Mouse (Mus musculus): ENCODE data around the gene Sertad1. TPM values are rescaled to one million over a fixed set of nuclear protein-coding genes. Genes with fewer than 3 reads are reported as not detected.
A peak's percentile ranks its signal among the peaks of the same experiment; 100 is the strongest.

The Sertad1 gene
- polyA plus RNA-seq, 1 experiment from 2014 or later: 41.6 TPM

DNA sequence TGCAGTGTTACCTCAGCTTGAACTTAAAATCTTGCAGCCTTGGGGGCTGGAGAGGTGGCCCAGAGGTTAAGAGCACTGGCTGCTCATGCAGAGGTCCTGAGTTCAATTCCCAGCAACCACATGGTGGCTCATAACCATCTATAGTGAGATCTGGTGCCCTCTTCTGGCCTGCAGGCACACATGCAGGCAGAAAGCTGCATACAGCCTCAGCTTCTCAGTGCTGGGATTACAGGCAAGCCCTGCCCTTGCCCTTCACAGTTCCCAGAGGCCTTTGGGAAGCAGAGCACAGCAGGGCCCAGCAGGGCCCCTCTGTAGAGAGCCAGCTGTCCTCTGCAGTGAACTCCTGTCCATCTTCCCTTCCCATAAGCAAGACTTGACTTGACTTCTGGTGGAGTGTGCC, 33.4 kb downstream of the Sertad1 start:
- TF ChIP-seq CTCF (IDR thresholded peaks at IDR 0.05; ENCODE audit: low read depth): peak; percentile 19; the same call in 1 of the 2 replicates
- no peak overlapping the region for H3K27ac ChIP-seq
- no peaks in the 10 kb centered on the region for H3K9me3 ChIP-seq (replicated peaks; ENCODE audit: low read length)
- no peak overlapping the region for H3K4me3 ChIP-seq (replicated peaks; ENCODE audit: low read depth, low read length)
- H3K9ac ChIP-seq (ENCODE audit: low read depth, low read length): no peak overlapping the region
- peaks cover 8% of the 10 kb centered on the region; the same call in 1 of the 2 replicates for H3K36me3 ChIP-seq (ENCODE audit: insufficient read depth, low read length)
- H3K4me1 ChIP-seq (replicated peaks; ENCODE audit: insufficient read depth, low read length): no peaks in the 10 kb centered on the region
- H3K4me2 ChIP-seq (ENCODE audit: low read length): no peak overlapping the region
- no peaks in the 10 kb centered on the region for H3K27me3 ChIP-seq (ENCODE audit: insufficient read depth, low read length)
- ATAC-seq (replicated peaks; ENCODE audit: low FRiP score, low read depth) (no peak), DNase-seq (ENCODE audit: low spot score) (no peak)

DNA sequence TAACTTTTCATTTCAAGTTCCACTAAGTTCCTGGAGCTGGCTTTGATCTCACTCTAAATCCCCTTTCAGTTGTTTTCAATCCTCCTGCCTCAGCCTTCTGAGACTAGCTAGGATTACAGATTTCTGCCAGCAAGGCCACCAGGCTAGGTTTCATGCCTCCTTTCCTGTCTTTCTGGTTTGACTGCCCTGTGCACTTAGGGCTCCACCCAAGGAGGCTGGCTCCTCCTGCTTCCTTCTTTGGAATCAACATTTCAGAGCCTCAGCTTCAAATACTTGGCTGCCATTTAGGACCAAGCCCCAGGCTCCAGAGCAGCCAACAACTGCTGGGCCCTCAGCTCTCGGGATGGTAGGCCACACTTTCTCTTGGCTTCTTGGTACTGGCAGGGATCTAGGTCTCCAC, 33.9 kb downstream of the Sertad1 start:
- Histone ChIP-seq H3K4me1 (replicated peaks; ENCODE audit: insufficient read depth, low read length) (no peaks in the 10 kb centered on the region), H3K4me2 (ENCODE audit: low read length) (no peak overlapping the region), H3K27me3 (ENCODE audit: insufficient read depth, low read length) (no peaks in the 10 kb centered on the region), H3K36me3 (ENCODE audit: insufficient read depth, low read length) (peaks cover 8% of the 10 kb centered on the region; the same call in 1 of the 2 replicates), H3K9me3 (replicated peaks; ENCODE audit: low read length) (no peaks in the 10 kb centered on the region), H3K27ac (no peak overlapping the region), H3K9ac (ENCODE audit: low read depth, low read length) (no peak overlapping the region), H3K4me3 (replicated peaks; ENCODE audit: low read depth, low read length) (no peak overlapping the region)
- DNase-seq (ENCODE audit: low spot score) (peak; percentile 16), ATAC-seq (replicated peaks; ENCODE audit: low FRiP score, low read depth) (no peak)
- WGBS: 62% methylated on average over 1 of the region's 1 CpGs
- TF ChIP-seq CTCF (IDR thresholded peaks at IDR 0.05; ENCODE audit: low read depth): no peak

DNA sequence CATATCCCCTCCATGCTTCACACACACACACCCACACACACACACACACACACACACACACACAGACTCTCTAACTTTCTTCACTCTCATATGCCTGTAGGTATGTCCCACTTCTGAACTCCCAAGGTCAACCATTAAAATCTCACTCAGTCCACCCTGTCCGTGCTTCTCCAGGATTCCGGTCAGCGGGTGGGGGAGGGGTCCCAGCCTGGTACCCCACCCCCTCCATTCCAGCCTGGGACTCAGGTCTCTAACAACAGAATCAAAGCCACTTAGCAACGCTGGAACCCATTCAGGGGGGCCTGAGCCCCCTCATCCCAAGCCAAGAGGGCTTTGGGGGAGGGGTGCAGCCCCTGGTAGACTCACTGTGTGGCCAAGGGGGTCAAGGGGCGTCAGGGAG, 36.3 kb downstream of the Sertad1 start, which contains the start of gene Hipk4:
TSS of gene Hipk4 (plus strand) at position 301 of the 400 bp plus-strand sequence.
- no peak for ATAC-seq (replicated peaks; ENCODE audit: low FRiP score, low read depth)
- WGBS: 51% methylated on average over 5 of the region's 5 CpGs
- no peak within 1 kb of the TSS for H3K27ac ChIP-seq
- no peak for DNase-seq (ENCODE audit: low spot score)
- no peaks in the 10 kb centered on the region for H3K4me1 ChIP-seq (replicated peaks; ENCODE audit: insufficient read depth, low read length)
- no peaks in the 10 kb centered on the region for H3K27me3 ChIP-seq (ENCODE audit: insufficient read depth, low read length)
- H3K4me3 ChIP-seq (replicated peaks; ENCODE audit: low read depth, low read length): no peak within 1 kb of the TSS
- H3K36me3 ChIP-seq (ENCODE audit: insufficient read depth, low read length): 0 out of 2 replicates have a peak, but pooled peaks cover 3% of the 10 kb centered on the region
- TF ChIP-seq CTCF (IDR thresholded peaks at IDR 0.05; ENCODE audit: low read depth): no peak
- H3K4me2 ChIP-seq (ENCODE audit: low read length): no peak within 1 kb of the TSS
- no peak within 1 kb of the TSS for H3K9ac ChIP-seq (ENCODE audit: low read depth, low read length)
- H3K9me3 ChIP-seq (replicated peaks; ENCODE audit: low read length): no peaks in the 10 kb centered on the region

DNA sequence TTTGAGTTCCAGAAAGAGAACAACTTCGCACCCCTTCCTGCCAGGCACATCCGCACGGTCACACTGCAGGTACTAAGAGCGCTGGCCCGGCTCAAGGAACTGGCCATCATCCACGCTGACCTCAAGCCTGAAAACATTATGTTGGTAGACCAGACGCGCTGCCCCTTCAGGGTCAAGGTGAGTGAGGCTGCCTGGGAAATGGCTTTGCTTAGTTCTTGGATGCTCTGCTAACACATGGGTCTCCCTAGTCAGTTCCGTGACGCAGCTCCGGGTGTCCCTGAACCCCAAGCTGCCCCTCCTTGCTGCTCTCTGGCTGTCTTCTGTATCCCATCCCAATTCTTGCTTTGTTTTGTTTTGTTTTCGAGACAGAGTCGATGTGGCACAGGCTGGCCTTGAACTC, 37.1 kb downstream of the Sertad1 start:
- Histone ChIP-seq H3K4me3 (replicated peaks; ENCODE audit: low read depth, low read length) (no peak overlapping the region), H3K27ac (no peak overlapping the region), H3K4me2 (ENCODE audit: low read length) (no peak overlapping the region), H3K9ac (ENCODE audit: low read depth, low read length) (no peak overlapping the region), H3K27me3 (ENCODE audit: insufficient read depth, low read length) (no peaks in the 10 kb centered on the region), H3K36me3 (ENCODE audit: insufficient read depth, low read length) (no peaks in the 10 kb centered on the region), H3K9me3 (replicated peaks; ENCODE audit: low read length) (no peaks in the 10 kb centered on the region), H3K4me1 (replicated peaks; ENCODE audit: insufficient read depth, low read length) (no peaks in the 10 kb centered on the region)
- no peak for ATAC-seq (replicated peaks; ENCODE audit: low FRiP score, low read depth)
- no peak for DNase-seq (ENCODE audit: low spot score)
- TF ChIP-seq CTCF (IDR thresholded peaks at IDR 0.05; ENCODE audit: low read depth): no peak
- 96% methylated on average over 13 of the region's 13 CpGs for WGBS

DNA sequence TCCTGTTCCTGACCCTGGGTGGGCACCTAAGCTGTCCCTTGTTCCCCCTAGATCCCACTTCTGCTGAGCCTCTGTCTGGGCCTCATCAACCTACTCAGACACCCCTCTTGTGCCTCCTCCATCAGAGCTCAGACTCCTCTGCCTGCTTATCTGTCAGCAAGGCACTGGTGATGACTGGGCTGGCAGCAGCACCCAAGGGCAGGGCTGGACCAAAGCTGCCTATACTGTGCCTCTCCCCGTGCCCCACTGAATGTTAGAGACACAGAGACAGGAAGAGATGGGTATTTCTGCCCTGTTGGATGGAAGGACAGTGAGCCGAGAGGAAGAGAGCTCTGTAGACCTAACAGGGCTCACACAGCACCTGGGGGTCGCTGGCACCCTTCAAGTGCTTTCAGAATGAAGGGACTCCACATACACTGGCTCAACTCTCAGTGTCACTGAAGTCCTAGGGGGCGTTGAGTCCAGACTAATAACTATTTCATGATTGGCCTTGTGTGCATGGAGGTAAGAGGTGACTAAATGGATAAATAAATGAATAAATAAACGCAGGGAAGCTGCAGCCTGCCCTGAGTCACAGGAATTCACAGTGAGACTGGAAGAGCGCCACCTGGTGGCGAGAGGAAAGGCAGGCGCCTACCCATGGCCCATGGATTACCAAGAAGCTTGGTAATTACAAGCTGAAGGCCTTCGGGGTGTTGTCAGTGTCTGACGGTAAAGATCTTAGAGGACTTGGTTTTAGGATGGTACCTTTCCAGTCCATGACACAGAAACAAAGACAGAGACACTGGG, 39.5 kb downstream of the Sertad1 start:
- peak; percentile 91 for DNase-seq (ENCODE audit: low spot score)
- Histone ChIP-seq H3K9ac (ENCODE audit: low read depth, low read length) (no peak overlapping the region), H3K36me3 (ENCODE audit: insufficient read depth, low read length) (peaks cover 13% of the 10 kb centered on the region), H3K4me1 (replicated peaks; ENCODE audit: insufficient read depth, low read length) (no peaks in the 10 kb centered on the region), H3K4me3 (replicated peaks; ENCODE audit: low read depth, low read length) (no peak overlapping the region), H3K9me3 (replicated peaks; ENCODE audit: low read length) (no peaks in the 10 kb centered on the region), H3K4me2 (ENCODE audit: low read length) (no peak overlapping the region), H3K27me3 (ENCODE audit: insufficient read depth, low read length) (no peaks in the 10 kb centered on the region), H3K27ac (no peak overlapping the region)
- peak; percentile 95 for TF ChIP-seq CTCF (IDR thresholded peaks at IDR 0.05; ENCODE audit: low read depth)
- ATAC-seq (replicated peaks; ENCODE audit: low FRiP score, low read depth): peak; percentile 58; the same call in 1 of the 2 replicates
- WGBS: 25% methylated on average over 10 of the region's 10 CpGs

DNA sequence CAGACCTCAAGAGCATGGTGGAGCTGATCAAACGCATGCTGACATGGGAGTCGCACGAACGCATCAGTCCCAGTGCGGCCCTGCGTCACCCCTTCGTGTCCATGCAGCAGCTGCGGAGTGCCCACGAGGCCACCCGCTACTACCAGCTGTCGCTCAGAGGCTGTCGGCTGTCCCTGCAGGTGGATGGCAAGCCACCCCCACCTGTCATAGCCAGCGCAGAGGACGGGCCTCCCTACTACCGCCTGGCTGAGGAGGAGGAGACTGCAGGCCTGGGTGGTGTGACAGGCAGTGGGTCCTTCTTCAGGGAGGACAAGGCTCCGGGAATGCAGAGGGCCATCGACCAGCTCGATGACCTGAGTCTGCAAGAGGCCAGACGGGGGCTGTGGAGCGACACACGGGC, 42.4 kb downstream of the Sertad1 start:
- no peaks in the 10 kb centered on the region for H3K4me1 ChIP-seq (replicated peaks; ENCODE audit: insufficient read depth, low read length)
- H3K36me3 ChIP-seq (ENCODE audit: insufficient read depth, low read length): peaks cover 21% of the 10 kb centered on the region
- H3K27me3 ChIP-seq (ENCODE audit: insufficient read depth, low read length): no peaks in the 10 kb centered on the region
- WGBS: 66% methylated on average over 21 of the region's 21 CpGs
- no peak overlapping the region for H3K9ac ChIP-seq (ENCODE audit: low read depth, low read length)
- DNase-seq (ENCODE audit: low spot score) (no peak), ATAC-seq (replicated peaks; ENCODE audit: low FRiP score, low read depth) (no peak)
- H3K4me2 ChIP-seq (ENCODE audit: low read length): no peak overlapping the region
- no peak for TF ChIP-seq CTCF (IDR thresholded peaks at IDR 0.05; ENCODE audit: low read depth)
- H3K9me3 ChIP-seq (replicated peaks; ENCODE audit: low read length): no peaks in the 10 kb centered on the region
- no peak overlapping the region for H3K4me3 ChIP-seq (replicated peaks; ENCODE audit: low read depth, low read length)
- H3K27ac ChIP-seq: no peak overlapping the region

Measured in kidney, postnatal 0 days (tissue).